Mouse (Mus musculus) embryonic facial prominence, embryonic 10.5 days (tissue): Measurements from ENCODE around the gene Rexo2. TPM values are rescaled to one million over a fixed set of nuclear protein-coding genes. Genes with fewer than 3 reads are reported as not detected.

Experiments used
- DNase-seq: peaks from one replicate; pipeline ENCODE4 v3.0.0-alpha.2; 2017; ENCODE audit warnings: low spot score
- H3K27ac ChIP-seq: fragments of 300-500 bp; sonication (generic); replicated peaks from 2 replicates; pipeline ENCODE4 v1.5.1; 2016; ENCODE audit warnings: mild to moderate bottlenecking
- H3K27me3 ChIP-seq: fragments of 300-500 bp; sonication (generic); replicated peaks from 2 replicates; pipeline ENCODE4 v1.6.1; 2016; ENCODE audit warnings: low read depth, mild to moderate bottlenecking; ENCODE audit not compliant: poor library complexity, severe bottlenecking
- H3K36me3 ChIP-seq: fragments of 300-500 bp; sonication (generic); replicated peaks from 2 replicates; pipeline ENCODE4 v1.6.1; 2016; ENCODE audit warnings: mild to moderate bottlenecking, moderate library complexity
- H3K4me1 ChIP-seq: fragments of 300-500 bp; sonication (generic); 2 replicates; pipeline ENCODE4 v1.6.1; 2016
- H3K4me3 ChIP-seq: fragments of 300-500 bp; sonication (generic); 2 replicates; pipeline ENCODE4 v1.5.1; 2016; ENCODE audit warnings: mild to moderate bottlenecking, moderate library complexity
- H3K9me3 ChIP-seq: fragments of 300-500 bp; sonication (generic); 2 replicates; pipeline ENCODE4 v1.6.1; 2016; ENCODE audit warnings: mild to moderate bottlenecking
- WGBS: fragments of 180-500 bp; shearing (Covaris S2); methylation state at CpG from one replicate; pipeline ENCODE4 v1.1.7; 2016; 5-methylcytosine and 5-hydroxymethylcytosine counted together
- polyA plus RNA-seq: library from polyadenylated mRNA; unstranded; fragments of >200 nt; fragmentation: Nextera tagmentation; extraction: Ambion mirVana; gene quantifications from 2 replicates; pipeline ENCODE4 v1.2.1, GENCODE M21; 2016

The Rexo2 gene
- polyA plus RNA-seq, 1 experiment from 2014 or later = 110 TPM

DNA sequence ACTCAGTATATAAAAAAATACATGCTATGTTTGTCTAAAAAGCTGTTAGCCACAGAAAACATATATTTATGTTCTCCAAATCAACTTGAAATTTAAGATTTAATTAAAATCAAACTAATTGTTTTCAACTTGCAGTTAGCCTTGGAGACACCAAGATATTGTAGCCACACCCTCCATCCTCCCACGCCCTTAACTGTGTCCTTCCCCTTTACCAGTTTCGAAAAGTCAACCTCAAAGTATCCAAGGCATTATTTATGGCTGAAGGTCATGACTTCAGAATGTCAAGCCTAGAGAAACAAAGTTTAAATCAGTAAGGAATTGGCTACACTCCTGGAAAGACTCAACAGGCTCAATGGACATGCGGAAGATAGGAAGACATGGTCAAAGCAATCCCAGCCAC is 18.9 kb downstream of the Rexo2 start:
- H3K36me3 ChIP-seq = peaks cover 13% of the 10 kb centered on the region
- H3K4me1 ChIP-seq = no peaks in the 10 kb centered on the region
- DNase-seq = no peak
- H3K27ac ChIP-seq = no peak overlapping the region
- 92% methylated on average over 3 of the region's 3 CpGs for WGBS
- no peaks in the 10 kb centered on the region for H3K27me3 ChIP-seq
- no peak overlapping the region for H3K4me3 ChIP-seq
- peaks cover 8% of the 10 kb centered on the region; the same call in 1 of the 2 replicates for H3K9me3 ChIP-seq

DNA sequence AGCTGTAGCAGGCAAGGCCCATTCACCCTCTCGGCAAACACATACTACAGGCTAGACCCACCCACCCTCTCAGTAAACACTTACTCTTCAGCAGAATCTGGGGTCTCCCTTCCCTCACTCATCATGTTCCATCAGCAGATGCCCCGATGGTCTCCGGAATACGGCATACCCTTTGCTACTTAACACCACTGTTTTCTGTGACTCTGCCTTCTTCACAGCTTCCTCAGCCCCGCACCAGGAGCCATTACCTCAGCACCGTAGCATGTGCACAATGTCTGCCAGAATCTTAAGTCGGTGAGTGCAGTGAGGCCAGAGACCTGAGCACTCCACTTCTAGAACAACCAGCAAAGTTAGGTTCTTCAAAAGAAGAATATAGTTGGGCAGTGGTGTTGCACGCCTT is 19.7 kb downstream of the Rexo2 start:
- Histone ChIP-seq H3K36me3 (peaks cover 7% of the 10 kb centered on the region), H3K4me3 (no peak overlapping the region), H3K4me1 (no peaks in the 10 kb centered on the region), H3K27me3 (no peaks in the 10 kb centered on the region), H3K9me3 (peaks cover 5% of the 10 kb centered on the region; the same call in 1 of the 2 replicates), H3K27ac (no peak overlapping the region)
- no peak for DNase-seq
- WGBS = 93% methylated on average over 8 of the region's 8 CpGs

DNA sequence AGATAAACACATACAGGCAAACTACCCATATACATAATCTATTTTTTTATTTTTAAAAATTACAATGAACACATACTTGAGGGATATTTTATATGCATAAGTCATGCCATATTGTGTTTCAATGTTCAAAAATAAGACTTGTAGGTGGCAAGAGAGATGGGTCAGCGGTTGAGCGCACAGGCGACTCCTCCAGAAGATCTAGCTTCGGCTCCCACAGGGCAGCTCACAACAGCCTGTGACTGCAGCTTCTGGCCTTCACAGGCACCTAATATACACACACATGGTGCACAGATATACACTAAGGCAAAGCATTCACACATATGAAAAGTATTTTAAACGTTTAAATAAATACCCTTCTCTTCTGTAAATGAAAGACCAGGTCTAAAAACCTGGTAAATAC is 21.0 kb downstream of the Rexo2 start:
- no peaks in the 10 kb centered on the region for H3K27me3 ChIP-seq
- H3K9me3 ChIP-seq = no peaks in the 10 kb centered on the region
- 92% methylated on average over 5 of the region's 5 CpGs for WGBS
- H3K27ac ChIP-seq = no peak overlapping the region
- no peaks in the 10 kb centered on the region for H3K4me1 ChIP-seq
- DNase-seq = no peak
- H3K4me3 ChIP-seq = no peak overlapping the region
- no peaks in the 10 kb centered on the region for H3K36me3 ChIP-seq

DNA sequence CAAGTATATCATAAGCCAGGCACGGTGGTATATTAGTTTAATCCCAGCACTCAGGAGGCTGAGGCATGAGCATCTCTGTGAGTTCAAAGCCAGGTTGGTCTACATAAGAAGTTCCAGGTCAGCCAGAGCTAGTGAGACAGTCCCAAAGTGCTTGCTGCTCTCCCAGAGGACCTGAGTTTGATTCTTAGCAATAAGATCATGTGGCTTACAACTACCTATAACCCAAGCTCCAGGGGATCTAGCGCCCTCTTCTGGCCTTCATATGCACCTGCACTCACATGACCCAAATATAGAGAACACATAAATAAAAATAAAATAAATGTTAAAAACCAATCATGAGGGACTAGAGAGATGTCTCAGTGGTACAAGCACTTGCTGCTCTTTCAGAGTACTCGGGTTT is 21.5 kb downstream of the Rexo2 start:
- 71% methylated on average over 3 of the region's 3 CpGs for WGBS
- Histone ChIP-seq H3K27me3 (no peaks in the 10 kb centered on the region), H3K4me1 (no peaks in the 10 kb centered on the region), H3K27ac (no peak overlapping the region), H3K4me3 (no peak overlapping the region), H3K9me3 (no peaks in the 10 kb centered on the region), H3K36me3 (no peaks in the 10 kb centered on the region)
- DNase-seq = no peak

DNA sequence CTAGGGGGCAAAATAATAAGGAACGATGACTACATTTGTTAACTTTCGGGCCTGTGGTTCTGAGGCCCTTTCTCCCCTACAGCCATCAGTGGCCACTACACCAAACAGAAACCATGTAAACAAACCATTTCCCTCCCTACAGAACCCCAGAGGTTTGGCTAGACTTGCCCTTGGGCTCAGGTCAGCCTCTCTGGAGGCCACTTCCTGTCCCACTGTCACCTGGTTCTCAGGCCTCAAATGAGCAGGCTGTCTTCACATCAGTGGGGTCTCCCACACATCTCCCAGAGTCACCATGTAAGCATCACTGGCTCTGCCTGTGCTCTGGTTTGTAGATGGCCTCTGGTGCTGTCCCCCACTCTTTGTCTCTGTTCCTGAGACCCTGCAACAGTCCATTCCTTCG is 24.5 kb downstream of the Rexo2 start:
- Histone ChIP-seq H3K27me3 (no peaks in the 10 kb centered on the region), H3K9me3 (no peaks in the 10 kb centered on the region), H3K4me3 (no peak overlapping the region), H3K4me1 (no peaks in the 10 kb centered on the region), H3K27ac (no peak overlapping the region), H3K36me3 (no peaks in the 10 kb centered on the region)
- no peak for DNase-seq
- 85% methylated on average over 3 of the region's 3 CpGs for WGBS

DNA sequence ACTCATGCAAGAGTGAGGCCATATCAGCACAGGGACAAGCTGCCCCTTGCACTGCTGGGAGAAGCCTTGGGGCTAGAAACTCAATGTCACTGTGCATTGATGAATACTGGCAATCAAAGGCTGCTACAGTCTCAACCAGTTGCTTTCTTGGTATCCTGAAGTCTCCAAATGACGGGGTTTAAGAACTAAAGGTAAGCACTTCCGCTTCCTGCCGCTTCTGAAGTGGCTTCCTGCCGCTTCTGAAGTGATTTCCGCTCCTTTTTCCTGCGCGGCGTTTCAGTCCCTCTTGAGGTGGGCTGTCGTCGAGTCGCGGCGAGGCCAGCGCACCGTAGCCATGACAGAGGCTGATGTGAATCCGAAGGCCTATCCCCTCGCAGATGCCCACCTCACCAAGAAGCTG is 30.4 kb downstream of the Rexo2 start:
- no peaks in the 10 kb centered on the region for H3K9me3 ChIP-seq
- H3K4me3 ChIP-seq = no peak overlapping the region
- 92% methylated on average over 17 of the region's 17 CpGs for WGBS
- no peaks in the 10 kb centered on the region for H3K27me3 ChIP-seq
- no peak overlapping the region for H3K27ac ChIP-seq
- no peaks in the 10 kb centered on the region for H3K36me3 ChIP-seq
- no peak for DNase-seq
- H3K4me1 ChIP-seq = no peaks in the 10 kb centered on the region

DNA sequence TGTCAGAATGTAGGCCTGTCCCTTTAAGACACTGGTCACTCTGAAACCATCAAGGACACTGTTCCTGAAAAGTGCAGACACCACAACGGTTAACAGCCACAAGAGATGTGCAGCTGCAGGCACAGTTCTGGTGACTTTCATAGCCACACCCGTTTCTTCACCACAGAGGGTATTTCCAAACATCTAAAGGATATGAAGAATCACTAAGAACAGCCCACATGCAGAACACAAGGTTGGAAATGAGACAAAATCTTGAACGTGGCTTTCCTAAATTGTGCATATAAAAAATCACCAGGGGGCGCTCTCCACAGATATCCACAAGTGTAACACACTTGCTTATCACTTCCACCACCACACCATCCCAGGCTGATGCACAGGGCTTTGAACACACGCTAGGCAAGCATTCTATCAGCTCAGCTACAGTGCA is 32.6 kb downstream of the Rexo2 start:
- no peak overlapping the region for H3K4me3 ChIP-seq
- 45% methylated on average over 5 of the region's 5 CpGs for WGBS

DNA sequence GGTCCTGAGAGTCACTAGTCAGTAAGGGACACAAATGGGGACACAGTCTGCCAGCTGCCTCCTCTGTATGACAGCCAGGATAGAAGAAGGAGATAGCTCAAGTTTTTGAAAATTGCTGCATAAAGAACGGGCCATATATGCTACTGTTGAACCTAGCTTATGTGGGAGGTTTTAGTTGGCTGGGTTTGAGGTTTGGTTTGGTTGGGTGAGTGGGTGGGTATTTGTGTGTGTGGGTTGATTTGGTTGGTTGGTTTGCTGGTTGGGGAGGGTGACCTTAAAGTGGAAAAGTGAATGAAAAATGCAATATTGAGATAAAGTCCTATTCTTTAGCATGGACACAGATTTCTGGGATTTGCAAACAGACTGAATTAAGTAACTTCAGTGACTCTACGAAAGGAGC is 35.6 kb downstream of the Rexo2 start:
- no peaks in the 10 kb centered on the region for H3K9me3 ChIP-seq
- no peak overlapping the region for H3K4me3 ChIP-seq
- WGBS = 84% methylated on average over 2 of the region's 2 CpGs
- H3K27me3 ChIP-seq = no peaks in the 10 kb centered on the region
- DNase-seq = no peak
- no peaks in the 10 kb centered on the region for H3K36me3 ChIP-seq
- no peak overlapping the region for H3K27ac ChIP-seq
- no peaks in the 10 kb centered on the region for H3K4me1 ChIP-seq

More for the DNA sequence above, 32.6 kb downstream of the Rexo2 start:
- DNase-seq = peak; percentile 25
- Histone ChIP-seq H3K9me3 (no peaks in the 10 kb centered on the region), H3K27me3 (no peaks in the 10 kb centered on the region), H3K27ac (no peak overlapping the region), H3K4me1 (no peaks in the 10 kb centered on the region), H3K36me3 (no peaks in the 10 kb centered on the region)

DNA sequence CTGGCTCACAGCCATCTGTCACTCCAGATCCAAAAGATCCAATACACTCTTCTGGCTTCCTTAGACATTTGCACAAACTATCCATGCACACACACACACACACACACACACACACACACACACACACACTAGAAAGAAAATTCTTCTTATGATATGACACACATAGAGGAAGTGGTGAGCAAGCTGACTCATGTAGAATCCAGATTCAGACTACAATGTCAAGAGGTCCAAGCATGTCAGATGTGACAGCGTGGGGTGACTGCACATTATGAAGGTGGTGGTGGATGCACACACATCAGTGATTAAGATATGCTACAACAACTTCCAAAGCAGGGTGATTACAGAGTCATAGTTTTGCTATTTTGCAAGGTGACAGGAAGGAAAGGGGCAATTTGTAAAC is 36.5 kb downstream of the Rexo2 start:
- WGBS = 83% methylated on average over 1 of the region's 1 CpGs
- H3K36me3 ChIP-seq = no peaks in the 10 kb centered on the region
- DNase-seq = no peak

DNA sequence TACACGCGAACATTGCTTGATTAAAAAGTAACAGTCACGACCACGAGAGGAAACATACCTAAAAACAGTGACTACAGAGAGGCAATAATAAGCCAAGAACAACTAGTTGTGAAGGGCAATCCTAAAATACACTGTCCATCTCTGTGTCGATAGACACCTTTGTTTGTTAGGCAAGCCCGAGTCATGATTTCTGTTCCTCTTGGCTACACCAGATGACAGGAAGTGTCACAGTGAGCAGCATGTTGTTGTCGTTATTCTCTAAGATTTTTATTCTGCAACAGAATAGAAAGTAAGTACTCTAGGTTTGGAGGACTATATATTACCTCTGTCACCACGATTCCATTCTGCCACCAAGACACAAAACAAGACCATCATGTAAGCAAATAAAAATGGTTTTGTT is 48.0 kb downstream of the Rexo2 start:
- DNase-seq = no peak
- H3K27me3 ChIP-seq = no peaks in the 10 kb centered on the region

More for the DNA sequence above, 36.5 kb downstream of the Rexo2 start:
- Histone ChIP-seq H3K4me1 (no peaks in the 10 kb centered on the region), H3K4me3 (no peak overlapping the region), H3K27me3 (no peaks in the 10 kb centered on the region), H3K27ac (no peak overlapping the region), H3K9me3 (no peaks in the 10 kb centered on the region)

DNA sequence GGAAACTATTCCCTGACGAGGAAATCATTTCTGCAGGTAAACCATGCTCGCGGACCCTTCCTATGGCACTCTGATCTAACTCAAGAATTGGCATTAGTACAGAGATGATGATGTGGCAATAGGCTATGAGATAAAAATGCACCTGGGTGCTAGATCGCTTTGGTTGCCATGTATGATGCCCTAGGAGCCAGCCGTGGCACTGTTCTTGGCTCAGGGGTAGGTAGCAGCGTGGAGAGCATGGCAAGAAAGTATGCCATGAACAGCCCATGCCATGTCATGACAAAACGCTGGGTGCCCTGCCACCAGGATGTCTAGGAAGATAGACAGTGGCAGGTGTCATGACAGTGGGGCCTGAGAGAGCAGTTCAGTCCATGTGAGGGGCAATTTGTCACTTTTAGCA is 53.2 kb downstream of the Rexo2 start:
- no peak overlapping the region for H3K4me3 ChIP-seq
- WGBS = 88% methylated on average over 7 of the region's 7 CpGs
- no peak overlapping the region for H3K27ac ChIP-seq

More for the DNA sequence above, 48.0 kb downstream of the Rexo2 start:
- WGBS = 86% methylated on average over 8 of the region's 8 CpGs
- Histone ChIP-seq H3K4me3 (no peak overlapping the region), H3K36me3 (no peaks in the 10 kb centered on the region), H3K9me3 (no peaks in the 10 kb centered on the region), H3K4me1 (no peaks in the 10 kb centered on the region), H3K27ac (no peak overlapping the region)

DNA sequence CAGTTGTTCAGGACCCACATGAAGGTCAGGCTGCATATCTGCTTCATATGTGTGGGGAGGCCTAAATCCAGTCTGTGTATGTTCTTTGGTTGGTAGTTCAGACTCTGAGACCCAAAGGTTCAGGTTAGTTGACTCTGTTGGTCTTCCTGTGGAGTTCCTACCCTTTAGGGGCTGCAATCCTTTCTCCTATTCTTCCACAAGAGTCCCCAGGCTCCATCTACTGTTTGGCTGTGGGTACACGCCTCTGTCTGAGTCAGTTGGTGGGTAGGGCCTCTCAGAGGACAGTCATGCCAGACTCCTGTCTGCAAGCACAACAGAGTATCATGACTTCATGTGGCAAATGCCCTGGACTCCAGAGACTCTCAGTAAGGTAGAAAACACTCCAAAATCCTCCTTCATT is 57.2 kb downstream of the Rexo2 start:
- H3K27ac ChIP-seq = no peak overlapping the region
- H3K9me3 ChIP-seq = no peaks in the 10 kb centered on the region
- H3K4me1 ChIP-seq = no peaks in the 10 kb centered on the region
- no peak for DNase-seq
- no peaks in the 10 kb centered on the region for H3K27me3 ChIP-seq
- 43% methylated on average over 1 of the region's 1 CpGs for WGBS
- H3K36me3 ChIP-seq = no peaks in the 10 kb centered on the region
- no peak overlapping the region for H3K4me3 ChIP-seq

More for the DNA sequence above, 53.2 kb downstream of the Rexo2 start:
- Histone ChIP-seq H3K4me1 (no peaks in the 10 kb centered on the region), H3K27me3 (no peaks in the 10 kb centered on the region), H3K36me3 (no peaks in the 10 kb centered on the region), H3K9me3 (no peaks in the 10 kb centered on the region)
- no peak for DNase-seq

DNA sequence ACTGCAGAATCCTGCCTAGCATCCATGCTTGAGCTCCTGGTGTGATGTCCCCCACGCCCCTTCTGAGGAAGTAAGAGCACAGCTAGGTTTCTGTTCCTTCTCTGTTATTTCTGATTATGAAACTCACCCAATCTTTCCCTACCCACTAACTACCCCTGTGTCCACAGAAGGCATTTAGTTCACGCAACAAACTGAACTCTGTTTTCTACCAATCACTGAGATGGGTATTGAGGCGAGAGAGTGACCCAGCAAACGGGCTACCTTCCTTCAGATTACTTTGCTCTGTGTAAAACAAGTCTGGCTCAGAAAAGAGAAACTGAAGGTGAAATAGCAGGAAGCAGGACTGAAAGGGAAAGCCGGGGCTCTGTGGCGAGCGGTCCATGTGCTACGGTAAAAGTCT is 58.0 kb downstream of the Rexo2 start:
- H3K36me3 ChIP-seq = no peaks in the 10 kb centered on the region
- no peaks in the 10 kb centered on the region for H3K4me1 ChIP-seq
- H3K27me3 ChIP-seq = no peaks in the 10 kb centered on the region
- no peak overlapping the region for H3K4me3 ChIP-seq
- H3K27ac ChIP-seq = no peak overlapping the region
- no peaks in the 10 kb centered on the region for H3K9me3 ChIP-seq
- WGBS = 84% methylated on average over 8 of the region's 8 CpGs
- DNase-seq = no peak

DNA sequence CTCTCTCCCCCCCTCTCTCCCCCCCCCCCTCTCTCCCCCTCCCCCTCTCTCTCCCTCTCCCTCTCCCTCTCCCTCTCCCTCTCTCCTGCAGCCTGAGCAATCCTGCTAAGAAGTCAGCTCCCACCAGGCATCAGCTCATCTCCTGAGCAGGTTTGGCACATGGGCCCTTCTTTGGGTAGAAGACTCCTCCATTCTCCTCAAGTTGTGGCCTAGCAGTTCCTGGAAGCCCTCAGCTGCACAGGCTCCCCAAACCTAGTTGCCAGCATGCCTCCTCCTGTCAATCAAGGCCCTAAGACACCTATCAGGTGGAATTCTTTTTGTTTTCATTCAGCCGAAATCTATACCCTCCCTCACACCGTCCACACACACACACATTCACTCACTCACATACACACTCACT is 58.9 kb downstream of the Rexo2 start:
- Histone ChIP-seq H3K27ac (no peak overlapping the region), H3K4me1 (no peaks in the 10 kb centered on the region), H3K27me3 (no peaks in the 10 kb centered on the region), H3K4me3 (no peak overlapping the region), H3K9me3 (no peaks in the 10 kb centered on the region), H3K36me3 (no peaks in the 10 kb centered on the region)
- no peak for DNase-seq
- WGBS = 80% methylated on average over 2 of the region's 2 CpGs
